Mouse (Mus musculus): ENCODE results near the gene Rep15. TPM values are rescaled to one million over a fixed set of nuclear protein-coding genes. Genes with fewer than 3 reads are reported as not detected.

Rep15 gene
- 0.34 and 1.1 TPM in 2 replicates for polyA plus RNA-seq (2015; fragmentation: Nextera tagmentation; extraction: Ambion mirVana)

GRCm38 (mm10) chr6:147032303-147032925, at the start of gene Rep15:
TSS of gene Rep15 (plus strand) at chr6:147032584.
- H3K4me3 ChIP-seq (replicated peaks; ENCODE audit: low read length), result no peak within 1 kb of the TSS
- H3K4me2 ChIP-seq (ENCODE audit: low read length), result no peak within 1 kb of the TSS
- no peaks in the 10 kb centered on the region for H3K9me3 ChIP-seq (ENCODE audit: control insufficient read depth, low read length)
- no peaks in the 10 kb centered on the region for H3K36me3 ChIP-seq (ENCODE audit: control insufficient read depth, insufficient read depth)
- H3K4me1 ChIP-seq (replicated peaks; ENCODE audit: control insufficient read depth, insufficient read depth, low read length), result peaks cover 2% of the 10 kb centered on the region; the same call in 1 of the 2 replicates
- WGBS, result 34% methylated on average over 13 of the region's 13 CpGs
- no peak within 1 kb of the TSS for H3K9ac ChIP-seq (replicated peaks; ENCODE audit: low read depth, low read length)
- no peaks in the 10 kb centered on the region for H3K27me3 ChIP-seq (replicated peaks; ENCODE audit: control insufficient read depth, insufficient read depth, low read length)
- no peak within 1 kb of the TSS for H3K27ac ChIP-seq (ENCODE audit: low read length)
- ATAC-seq, result no peak

GRCm38 (mm10) chr6:146984569-146984968, 47.8 kb upstream of the Rep15 start:
- H3K27ac ChIP-seq (ENCODE audit: low read length), result no peak overlapping the region
- ATAC-seq, result no peak
- H3K4me3 ChIP-seq (replicated peaks; ENCODE audit: low read length), result no peak overlapping the region
- H3K9ac ChIP-seq (replicated peaks; ENCODE audit: low read depth, low read length), result no peak overlapping the region
- H3K4me2 ChIP-seq (ENCODE audit: low read length), result no peak overlapping the region
- 60% methylated on average over 3 of the region's 3 CpGs for WGBS
- H3K4me1 ChIP-seq (replicated peaks; ENCODE audit: control insufficient read depth, insufficient read depth, low read length), result peaks cover 8% of the 10 kb centered on the region
- no peaks in the 10 kb centered on the region for H3K36me3 ChIP-seq (ENCODE audit: control insufficient read depth, insufficient read depth)
- no peaks in the 10 kb centered on the region for H3K9me3 ChIP-seq (ENCODE audit: control insufficient read depth, low read length)
- H3K27me3 ChIP-seq (replicated peaks; ENCODE audit: control insufficient read depth, insufficient read depth, low read length), result no peaks in the 10 kb centered on the region

- Histone ChIP-seq H3K36me3 (ENCODE audit: control insufficient read depth, insufficient read depth) (no peaks in the 10 kb centered on the region), H3K4me3 (replicated peaks; ENCODE audit: low read length) (no peak overlapping the region), H3K9ac (replicated peaks; ENCODE audit: low read depth, low read length) (no peak overlapping the region), H3K9me3 (ENCODE audit: control insufficient read depth, low read length) (no peaks in the 10 kb centered on the region), H3K4me2 (ENCODE audit: low read length) (no peak overlapping the region), H3K27me3 (replicated peaks; ENCODE audit: control insufficient read depth, insufficient read depth, low read length) (no peaks in the 10 kb centered on the region), H3K4me1 (replicated peaks; ENCODE audit: control insufficient read depth, insufficient read depth, low read length) (no peaks in the 10 kb centered on the region), H3K27ac (ENCODE audit: low read length) (no peak overlapping the region)
- WGBS, result 40% methylated on average over 5 of the region's 5 CpGs
- ATAC-seq, result no peak
These were observed 38.1 kb upstream of the Rep15 start for GRCm38 (mm10) chr6:146994236-146994635.

GRCm38 (mm10) chr6:146995391-146995790, 37.0 kb upstream of the Rep15 start:
- no peak overlapping the region for H3K4me2 ChIP-seq (ENCODE audit: low read length)
- no peaks in the 10 kb centered on the region for H3K4me1 ChIP-seq (replicated peaks; ENCODE audit: control insufficient read depth, insufficient read depth, low read length)
- H3K27ac ChIP-seq (ENCODE audit: low read length), result no peak overlapping the region
- H3K36me3 ChIP-seq (ENCODE audit: control insufficient read depth, insufficient read depth), result no peaks in the 10 kb centered on the region
- WGBS, result 89% methylated on average over 2 of the region's 2 CpGs
- H3K9ac ChIP-seq (replicated peaks; ENCODE audit: low read depth, low read length), result no peak overlapping the region
- no peaks in the 10 kb centered on the region for H3K27me3 ChIP-seq (replicated peaks; ENCODE audit: control insufficient read depth, insufficient read depth, low read length)
- no peaks in the 10 kb centered on the region for H3K9me3 ChIP-seq (ENCODE audit: control insufficient read depth, low read length)
- no peak for ATAC-seq
- H3K4me3 ChIP-seq (replicated peaks; ENCODE audit: low read length), result no peak overlapping the region

- no peak for ATAC-seq
- no peaks in the 10 kb centered on the region for H3K9me3 ChIP-seq (ENCODE audit: control insufficient read depth, low read length)
- H3K4me2 ChIP-seq (ENCODE audit: low read length), result no peak overlapping the region
- no peaks in the 10 kb centered on the region for H3K4me1 ChIP-seq (replicated peaks; ENCODE audit: control insufficient read depth, insufficient read depth, low read length)
- H3K4me3 ChIP-seq (replicated peaks; ENCODE audit: low read length), result no peak overlapping the region
- H3K9ac ChIP-seq (replicated peaks; ENCODE audit: low read depth, low read length), result no peak overlapping the region
- no peaks in the 10 kb centered on the region for H3K27me3 ChIP-seq (replicated peaks; ENCODE audit: control insufficient read depth, insufficient read depth, low read length)
- WGBS, result 89% methylated on average over 6 of the region's 6 CpGs
- no peaks in the 10 kb centered on the region for H3K36me3 ChIP-seq (ENCODE audit: control insufficient read depth, insufficient read depth)
- no peak overlapping the region for H3K27ac ChIP-seq (ENCODE audit: low read length)
These were observed 36.5 kb upstream of the Rep15 start for GRCm38 (mm10) chr6:146995878-146996277.

- Histone ChIP-seq H3K27ac (ENCODE audit: low read length) (no peak overlapping the region), H3K4me2 (ENCODE audit: low read length) (no peak overlapping the region), H3K36me3 (ENCODE audit: control insufficient read depth, insufficient read depth) (no peaks in the 10 kb centered on the region), H3K4me1 (replicated peaks; ENCODE audit: control insufficient read depth, insufficient read depth, low read length) (no peaks in the 10 kb centered on the region), H3K9me3 (ENCODE audit: control insufficient read depth, low read length) (no peaks in the 10 kb centered on the region), H3K9ac (replicated peaks; ENCODE audit: low read depth, low read length) (no peak overlapping the region), H3K27me3 (replicated peaks; ENCODE audit: control insufficient read depth, insufficient read depth, low read length) (no peaks in the 10 kb centered on the region), H3K4me3 (replicated peaks; ENCODE audit: low read length) (no peak overlapping the region)
- no peak for ATAC-seq
- 90% methylated on average over 6 of the region's 6 CpGs for WGBS
These were observed 35.4 kb upstream of the Rep15 start for GRCm38 (mm10) chr6:146997006-146997405.

GRCm38 (mm10) chr6:146998710-146999109, 33.7 kb upstream of the Rep15 start:
- H3K4me2 ChIP-seq (ENCODE audit: low read length), result no peak overlapping the region
- no peak overlapping the region for H3K4me3 ChIP-seq (replicated peaks; ENCODE audit: low read length)
- no peak for ATAC-seq
- no peaks in the 10 kb centered on the region for H3K4me1 ChIP-seq (replicated peaks; ENCODE audit: control insufficient read depth, insufficient read depth, low read length)
- H3K36me3 ChIP-seq (ENCODE audit: control insufficient read depth, insufficient read depth), result no peaks in the 10 kb centered on the region
- H3K27ac ChIP-seq (ENCODE audit: low read length), result no peak overlapping the region
- H3K9ac ChIP-seq (replicated peaks; ENCODE audit: low read depth, low read length), result no peak overlapping the region
- H3K9me3 ChIP-seq (ENCODE audit: control insufficient read depth, low read length), result no peaks in the 10 kb centered on the region
- 95% methylated on average over 4 of the region's 4 CpGs for WGBS
- H3K27me3 ChIP-seq (replicated peaks; ENCODE audit: control insufficient read depth, insufficient read depth, low read length), result no peaks in the 10 kb centered on the region

- H3K4me1 ChIP-seq (replicated peaks; ENCODE audit: control insufficient read depth, insufficient read depth, low read length), result no peaks in the 10 kb centered on the region
- no peak overlapping the region for H3K27ac ChIP-seq (ENCODE audit: low read length)
- no peak overlapping the region for H3K4me3 ChIP-seq (replicated peaks; ENCODE audit: low read length)
- ATAC-seq, result no peak
- 87% methylated on average over 9 of the region's 9 CpGs for WGBS
- no peaks in the 10 kb centered on the region for H3K9me3 ChIP-seq (ENCODE audit: control insufficient read depth, low read length)
- no peaks in the 10 kb centered on the region for H3K36me3 ChIP-seq (ENCODE audit: control insufficient read depth, insufficient read depth)
- H3K4me2 ChIP-seq (ENCODE audit: low read length), result no peak overlapping the region
- H3K27me3 ChIP-seq (replicated peaks; ENCODE audit: control insufficient read depth, insufficient read depth, low read length), result no peaks in the 10 kb centered on the region
- no peak overlapping the region for H3K9ac ChIP-seq (replicated peaks; ENCODE audit: low read depth, low read length)
These were observed 33.1 kb upstream of the Rep15 start for GRCm38 (mm10) chr6:146999302-146999701.

- Histone ChIP-seq H3K4me3 (replicated peaks; ENCODE audit: low read length) (no peak overlapping the region), H3K9me3 (ENCODE audit: control insufficient read depth, low read length) (no peaks in the 10 kb centered on the region), H3K9ac (replicated peaks; ENCODE audit: low read depth, low read length) (no peak overlapping the region), H3K27ac (ENCODE audit: low read length) (no peak overlapping the region), H3K27me3 (replicated peaks; ENCODE audit: control insufficient read depth, insufficient read depth, low read length) (no peaks in the 10 kb centered on the region), H3K4me2 (ENCODE audit: low read length) (no peak overlapping the region), H3K36me3 (ENCODE audit: control insufficient read depth, insufficient read depth) (no peaks in the 10 kb centered on the region), H3K4me1 (replicated peaks; ENCODE audit: control insufficient read depth, insufficient read depth, low read length) (no peaks in the 10 kb centered on the region)
- WGBS, result 78% methylated on average over 2 of the region's 2 CpGs
- ATAC-seq, result no peak
These were observed 32.6 kb upstream of the Rep15 start for GRCm38 (mm10) chr6:146999755-147000154.

GRCm38 (mm10) chr6:147008148-147008547, 24.2 kb upstream of the Rep15 start:
- 64% methylated on average over 3 of the region's 3 CpGs for WGBS
- H3K36me3 ChIP-seq (ENCODE audit: control insufficient read depth, insufficient read depth), result no peaks in the 10 kb centered on the region
- H3K27me3 ChIP-seq (replicated peaks; ENCODE audit: control insufficient read depth, insufficient read depth, low read length), result no peaks in the 10 kb centered on the region
- H3K4me3 ChIP-seq (replicated peaks; ENCODE audit: low read length), result no peak overlapping the region
- H3K9ac ChIP-seq (replicated peaks; ENCODE audit: low read depth, low read length), result no peak overlapping the region
- H3K4me2 ChIP-seq (ENCODE audit: low read length), result no peak overlapping the region
- ATAC-seq, result no peak
- H3K9me3 ChIP-seq (ENCODE audit: control insufficient read depth, low read length), result no peaks in the 10 kb centered on the region
- no peaks in the 10 kb centered on the region for H3K4me1 ChIP-seq (replicated peaks; ENCODE audit: control insufficient read depth, insufficient read depth, low read length)
- H3K27ac ChIP-seq (ENCODE audit: low read length), result no peak overlapping the region
